Mouse (Mus musculus): ENCODE data around the gene Ptgr1.
A peak's percentile ranks its signal among the peaks of the same experiment; 100 is the strongest.

Ptgr1 gene

GRCm38 (mm10) chr4:58986540-58987190 lies at the start of gene Ptgr1:
TSS of gene Ptgr1 (minus strand) at chr4:58987119.
- peak; percentile 90 for DNase-seq (ENCODE audit: low read depth, low spot score)

- DNase-seq (ENCODE audit: low read depth, low spot score) = peak; percentile 28
These were observed 48.9 kb upstream of the Ptgr1 start for GRCm38 (mm10) chr4:59035786-59036350.

- peak; percentile 79 for DNase-seq (ENCODE audit: low read depth, low spot score)
These were observed 48.2 kb upstream of the Ptgr1 start, which contains the start of gene Gng10 for GRCm38 (mm10) chr4:59034918-59035785. TSS of gene Gng10 (plus strand) at chr4:59035088.

- DNase-seq (ENCODE audit: low read depth, low spot score) = no peak
These were observed 47.5 kb upstream of the Ptgr1 start for GRCm38 (mm10) chr4:59034325-59034917.

GRCm38 (mm10) chr4:59016922-59017321 lies 30.0 kb upstream of the Ptgr1 start:
- no peak for DNase-seq (ENCODE audit: low read depth, low spot score)

- DNase-seq (ENCODE audit: low read depth, low spot score) = no peak
These were observed 28.3 kb upstream of the Ptgr1 start for GRCm38 (mm10) chr4:59015181-59015580.

- DNase-seq (ENCODE audit: low read depth, low spot score) = no peak
These were observed 24.5 kb upstream of the Ptgr1 start for GRCm38 (mm10) chr4:59011446-59011845.

GRCm38 (mm10) chr4:59009696-59010095 lies 22.8 kb upstream of the Ptgr1 start:
- no peak for DNase-seq (ENCODE audit: low read depth, low spot score)

- DNase-seq (ENCODE audit: low read depth, low spot score) = no peak
These were observed 22.3 kb upstream of the Ptgr1 start for GRCm38 (mm10) chr4:59009186-59009585.

- no peak for DNase-seq (ENCODE audit: low read depth, low spot score)
These were observed 21.1 kb upstream of the Ptgr1 start for GRCm38 (mm10) chr4:59007974-59008373.

- DNase-seq (ENCODE audit: low read depth, low spot score) = peak; percentile 70
These were observed 20.1 kb upstream of the Ptgr1 start for GRCm38 (mm10) chr4:59007016-59007415.

GRCm38 (mm10) chr4:59006211-59006610 lies 19.3 kb upstream of the Ptgr1 start:
- no peak for DNase-seq (ENCODE audit: low read depth, low spot score)

- DNase-seq (ENCODE audit: low read depth, low spot score) = no peak
These were observed 16.9 kb upstream of the Ptgr1 start for GRCm38 (mm10) chr4:59003806-59004200.

GRCm38 (mm10) chr4:59002948-59003805 lies 16.3 kb upstream of the Ptgr1 start, which contains the start of gene Gm20503:
TSS of gene Gm20503 (plus strand) at chr4:59003210.
- peak; percentile 96 for DNase-seq (ENCODE audit: low read depth, low spot score)

GRCm38 (mm10) chr4:59000614-59001013 lies 13.7 kb upstream of the Ptgr1 start:
- DNase-seq (ENCODE audit: low read depth, low spot score) = peak; percentile 69

GRCm38 (mm10) chr4:58999686-59000085 lies 12.8 kb upstream of the Ptgr1 start:
- peak; percentile 88 for DNase-seq (ENCODE audit: low read depth, low spot score)

- no peak for DNase-seq (ENCODE audit: low read depth, low spot score)
These were observed 11.8 kb upstream of the Ptgr1 start for GRCm38 (mm10) chr4:58998688-58999087.

- no peak for DNase-seq (ENCODE audit: low read depth, low spot score)
These were observed 10.2 kb upstream of the Ptgr1 start for GRCm38 (mm10) chr4:58997081-58997480.

GRCm38 (mm10) chr4:58995251-58995693 lies 8.4 kb upstream of the Ptgr1 start:
- no peak for DNase-seq (ENCODE audit: low read depth, low spot score)

- no peak for DNase-seq (ENCODE audit: low read depth, low spot score)
These were observed 7.8 kb upstream of the Ptgr1 start, which contains the start of gene Dnajc25 for GRCm38 (mm10) chr4:58994762-58995161. TSS of gene Dnajc25 (plus strand) at chr4:58995062.

GRCm38 (mm10) chr4:58992195-58992594 lies 5.3 kb upstream of the Ptgr1 start:
- DNase-seq (ENCODE audit: low read depth, low spot score) = no peak

Data from brain, adult 2 months (tissue).